Mouse (Mus musculus) embryonic facial prominence, embryonic 11.5 days (tissue): ENCODE data around the gene Olfr64. TPM values are rescaled to one million over a fixed set of nuclear protein-coding genes. Genes with fewer than 3 reads are reported as not detected.

Experiments used
- ATAC-seq: fragments of 200-750 bp; cut with Nextera tagmentation; replicated peaks from 2 replicates; pipeline ENCODE4 v1.8.0; 2017; ENCODE audit warnings: low read depth; ENCODE audit not compliant: insufficient number of reproducible peaks, low FRiP score, low TSS enrichment
- DNase-seq: peaks from one replicate; pipeline ENCODE4 v3.0.0-alpha.2; 2015; ENCODE audit warnings: low spot score
- H3K27ac ChIP-seq: fragments of 300-500 bp; sonication (generic); replicated peaks from 2 replicates; pipeline ENCODE4 v1.5.1; 2014; ENCODE audit warnings: mild to moderate bottlenecking, low read depth, low read length, control low read depth
- H3K27me3 ChIP-seq: fragments of 300-500 bp; sonication (generic); 2 replicates; pipeline ENCODE4 v1.6.1; 2014; ENCODE audit warnings: mild to moderate bottlenecking, low read length, moderate library complexity, mixed read lengths; ENCODE audit not compliant: control insufficient read depth, insufficient read depth
- H3K36me3 ChIP-seq: fragments of 300-500 bp; sonication (generic); replicated peaks from 2 replicates; pipeline ENCODE4 v1.6.1; 2014; ENCODE audit warnings: low read depth, mild to moderate bottlenecking, low read length, moderate library complexity, mixed read lengths; ENCODE audit not compliant: control insufficient read depth, insufficient read depth
- H3K4me1 ChIP-seq: fragments of 300-500 bp; sonication (generic); 2 replicates; pipeline ENCODE4 v1.6.1; 2014; ENCODE audit warnings: low read length, mixed read lengths; ENCODE audit not compliant: control insufficient read depth, insufficient read depth
- H3K4me2 ChIP-seq: fragments of 300-500 bp; sonication (generic); 2 replicates; pipeline ENCODE4 v1.6.1; 2014; ENCODE audit warnings: low read depth, mild to moderate bottlenecking, control low read depth, low read length, moderate library complexity
- H3K4me3 ChIP-seq: fragments of 300-500 bp; sonication (generic); 2 replicates; pipeline ENCODE4 v1.5.1; 2014; ENCODE audit warnings: low read depth, low read length, control low read depth
- H3K9ac ChIP-seq: fragments of 300-500 bp; sonication (generic); replicated peaks from 2 replicates; pipeline ENCODE4 v1.6.1; 2014; ENCODE audit warnings: mild to moderate bottlenecking, control low read depth, low read length
- H3K9me3 ChIP-seq: fragments of 300-500 bp; sonication (generic); replicated peaks from 2 replicates; pipeline ENCODE4 v1.6.1; 2016; ENCODE audit warnings: mild to moderate bottlenecking, low read length, inconsistent platforms, mixed read lengths; ENCODE audit not compliant: control insufficient read depth
- WGBS: fragments of 180-500 bp; shearing (Covaris S2); extraction: QIAGEN DNeasy Blood & Tissue Kit; methylation state at CpG from one replicate; pipeline ENCODE4 v1.1.7; 2014; 5-methylcytosine and 5-hydroxymethylcytosine counted together
- polyA plus RNA-seq: library from polyadenylated mRNA; unstranded; fragments of >200 nt; fragmentation: Nextera tagmentation; extraction: Ambion mirVana; gene quantifications from 2 replicates; pipeline ENCODE4 v1.2.1, GENCODE M21; 2014

Gene Olfr64
- polyA plus RNA-seq, 1 experiment from 2014 or later = not detected

- Histone ChIP-seq H3K4me2 (no peak overlapping the region), H3K4me1 (no peaks in the 10 kb centered on the region), H3K27ac (no peak overlapping the region), H3K36me3 (no peaks in the 10 kb centered on the region), H3K9me3 (no peaks in the 10 kb centered on the region), H3K9ac (no peak overlapping the region), H3K4me3 (no peak overlapping the region), H3K27me3 (no peaks in the 10 kb centered on the region)
- DNase-seq (no peak), ATAC-seq (no peak)
- 77% methylated on average over 2 of the region's 2 CpGs for WGBS
Observed at GRCm38 (mm10) chr7:103859076-103859475, 35.2 kb downstream of the Olfr64 start.

GRCm38 (mm10) chr7:103854669-103855068, 39.6 kb downstream of the Olfr64 start:
- H3K4me1 ChIP-seq = no peaks in the 10 kb centered on the region
- no peak overlapping the region for H3K4me2 ChIP-seq
- H3K36me3 ChIP-seq = no peaks in the 10 kb centered on the region
- WGBS = 72% methylated on average over 1 of the region's 1 CpGs
- no peaks in the 10 kb centered on the region for H3K27me3 ChIP-seq
- no peak overlapping the region for H3K27ac ChIP-seq
- DNase-seq (no peak), ATAC-seq (no peak)
- H3K9me3 ChIP-seq = no peaks in the 10 kb centered on the region
- H3K4me3 ChIP-seq = no peak overlapping the region
- no peak overlapping the region for H3K9ac ChIP-seq

GRCm38 (mm10) chr7:103853090-103853489, 41.2 kb downstream of the Olfr64 start, which contains the start of gene Hbb-y:
Hbb-y (minus strand) TSS chr7:103853216.
- H3K4me3 ChIP-seq = no peak within 1 kb of the TSS
- no peaks in the 10 kb centered on the region for H3K27me3 ChIP-seq
- H3K36me3 ChIP-seq = no peaks in the 10 kb centered on the region
- DNase-seq (no peak), ATAC-seq (no peak)
- no peaks in the 10 kb centered on the region for H3K4me1 ChIP-seq
- no peaks in the 10 kb centered on the region for H3K9me3 ChIP-seq
- H3K4me2 ChIP-seq = no peak within 1 kb of the TSS
- H3K27ac ChIP-seq = no peak within 1 kb of the TSS
- no peak within 1 kb of the TSS for H3K9ac ChIP-seq
- WGBS = 83% methylated on average over 2 of the region's 2 CpGs

GRCm38 (mm10) chr7:103844525-103845325, 49.6 kb downstream of the Olfr64 start:
- DNase-seq (no peak), ATAC-seq (no peak)
- no peaks in the 10 kb centered on the region for H3K9me3 ChIP-seq
- H3K27me3 ChIP-seq = no peaks in the 10 kb centered on the region
- no peak overlapping the region for H3K4me2 ChIP-seq
- H3K9ac ChIP-seq = no peak overlapping the region
- no peak overlapping the region for H3K4me3 ChIP-seq
- no peaks in the 10 kb centered on the region for H3K36me3 ChIP-seq
- H3K27ac ChIP-seq = no peak overlapping the region
- WGBS = 46% methylated on average over 2 of the region's 2 CpGs
- no peaks in the 10 kb centered on the region for H3K4me1 ChIP-seq

GRCm38 (mm10) chr7:103843034-103843433, 51.3 kb downstream of the Olfr64 start, which contains the start of gene Hbb-bh1:
Hbb-bh1 (minus strand) TSS chr7:103843164.
- Histone ChIP-seq H3K4me2 (no peak within 1 kb of the TSS), H3K36me3 (no peaks in the 10 kb centered on the region), H3K27ac (no peak within 1 kb of the TSS), H3K4me1 (no peaks in the 10 kb centered on the region), H3K9me3 (no peaks in the 10 kb centered on the region), H3K4me3 (no peak within 1 kb of the TSS), H3K27me3 (no peaks in the 10 kb centered on the region), H3K9ac (no peak within 1 kb of the TSS)
- ATAC-seq = no peak
- no peak for DNase-seq
- WGBS = 70% methylated on average over 2 of the region's 2 CpGs

GRCm38 (mm10) chr7:103840268-103840667, 54.0 kb downstream of the Olfr64 start, which contains the start of gene Hbb-bh2:
Hbb-bh2 (minus strand) TSS chr7:103840520.
- Histone ChIP-seq H3K4me3 (no peak within 1 kb of the TSS), H3K9me3 (no peaks in the 10 kb centered on the region), H3K27me3 (no peaks in the 10 kb centered on the region), H3K36me3 (no peaks in the 10 kb centered on the region), H3K4me1 (no peaks in the 10 kb centered on the region), H3K4me2 (no peak within 1 kb of the TSS), H3K27ac (no peak within 1 kb of the TSS), H3K9ac (no peak within 1 kb of the TSS)
- no peak for ATAC-seq
- no peak for DNase-seq
- WGBS = 77% methylated on average over 3 of the region's 3 CpGs

Other genes with a start within 250 kb of the Olfr64 start
- not detected in 2 replicates for gene Olfr623, start 230.8 kb downstream of the Olfr64 start, polyA plus RNA-seq
- gene Olfr624, start 223.3 kb downstream of the Olfr64 start, polyA plus RNA-seq = 0.03 and 0.08 TPM in 2 replicates
- gene Olfr625-ps1, start 211.8 kb downstream of the Olfr64 start, polyA plus RNA-seq = not detected in 2 replicates
- gene Olfr243, start 179.8 kb downstream of the Olfr64 start, polyA plus RNA-seq = not detected in 2 replicates
- not detected in 2 replicates for gene Olfr628, start 164.1 kb downstream of the Olfr64 start, polyA plus RNA-seq
- gene Olfr629, start 149.5 kb downstream of the Olfr64 start, polyA plus RNA-seq = not detected in 2 replicates
- gene Olfr630, start 137.2 kb downstream of the Olfr64 start, polyA plus RNA-seq = not detected in 2 replicates
- gene Olfr69, start 122.9 kb downstream of the Olfr64 start, polyA plus RNA-seq = not detected in 2 replicates
- not detected in 2 replicates for gene Olfr68, start 114.8 kb downstream of the Olfr64 start, polyA plus RNA-seq
- gene Olfr67, start 102.7 kb downstream of the Olfr64 start, polyA plus RNA-seq = not detected in 2 replicates
- gene Hbb-bt, start 80.5 kb downstream of the Olfr64 start, polyA plus RNA-seq = 629 and 683 TPM in 2 replicates
- gene Hbb-bs, start 66.4 kb downstream of the Olfr64 start, polyA plus RNA-seq = 224 and 252 TPM in 2 replicates
- not detected in 2 replicates for gene Hbb-bh2, start 54.0 kb downstream of the Olfr64 start, polyA plus RNA-seq
- 2,335 TPM in 2 replicates for gene Hbb-bh1, start 51.3 kb downstream of the Olfr64 start, polyA plus RNA-seq
- 9,508 and 10,275 TPM in 2 replicates for gene Hbb-y, start 41.3 kb downstream of the Olfr64 start, polyA plus RNA-seq
- not detected in 2 replicates for gene Olfr66, start 8.2 kb downstream of the Olfr64 start, polyA plus RNA-seq
- not detected in 2 replicates for gene Olfr65, start 9.0 kb upstream of the Olfr64 start, polyA plus RNA-seq
- gene Olfr631, start 34.3 kb upstream of the Olfr64 start, polyA plus RNA-seq = not detected in 2 replicates
- not detected in 2 replicates for gene Olfr632, start 39.9 kb upstream of the Olfr64 start, polyA plus RNA-seq
- not detected in 2 replicates for gene Olfr633, start 50.0 kb upstream of the Olfr64 start, polyA plus RNA-seq
- not detected in 2 replicates for gene Olfr635, start 76.7 kb upstream of the Olfr64 start, polyA plus RNA-seq
- gene Olfr638, start 104.3 kb upstream of the Olfr64 start, polyA plus RNA-seq = not detected in 2 replicates
- gene Olfr639, start 122.8 kb upstream of the Olfr64 start, polyA plus RNA-seq = not detected in 2 replicates
- gene Olfr640, start 131.1 kb upstream of the Olfr64 start, polyA plus RNA-seq = not detected in 2 replicates
- not detected in 2 replicates for gene Olfr641, start 141.0 kb upstream of the Olfr64 start, polyA plus RNA-seq
- not detected in 2 replicates for gene Olfr642, start 158.2 kb upstream of the Olfr64 start, polyA plus RNA-seq
- not detected in 2 replicates for gene 4930516K23Rik, start 167.0 kb upstream of the Olfr64 start, polyA plus RNA-seq
- gene Olfr644, start 177.4 kb upstream of the Olfr64 start, polyA plus RNA-seq = not detected in 2 replicates
- gene Olfr645, start 191.0 kb upstream of the Olfr64 start, polyA plus RNA-seq = not detected in 2 replicates
- not detected in 2 replicates for gene Olfr646, start 210.4 kb upstream of the Olfr64 start, polyA plus RNA-seq
- not detected in 2 replicates for gene Ubqln5, start 235.3 kb upstream of the Olfr64 start, polyA plus RNA-seq
- not detected in 2 replicates for gene Olfr643, start 242.9 kb upstream of the Olfr64 start, polyA plus RNA-seq
- gene Ubqln3, start 248.8 kb upstream of the Olfr64 start, polyA plus RNA-seq = not detected in 2 replicates